Mouse (Mus musculus) stomach, embryonic 14.5 days (tissue): ENCODE measurements around the gene Mical2. TPM values are rescaled to one million over a fixed set of nuclear protein-coding genes. Genes with fewer than 3 reads are reported as not detected.

ENCODE experiments used
- ATAC-seq: fragments of 200-750 bp; cut with Nextera tagmentation; 2 replicates; pipeline ENCODE4 v1.8.0; 2017; ENCODE audit warnings: low read depth, moderate TSS enrichment; ENCODE audit not compliant: insufficient number of reproducible peaks, insufficient read depth, low FRiP score
- H3K27ac ChIP-seq: fragments of 300-500 bp; sonication (generic); 2 replicates; pipeline ENCODE4 v1.5.1; 2014; ENCODE audit warnings: mild to moderate bottlenecking, low read length, moderate library complexity, mixed read lengths
- H3K27me3 ChIP-seq: fragments of 300-500 bp; sonication (generic); 2 replicates; pipeline ENCODE4 v1.6.1; 2014; ENCODE audit warnings: low read length, control low read depth, mixed read lengths; ENCODE audit not compliant: control insufficient read depth, insufficient read depth
- H3K36me3 ChIP-seq: fragments of 300-500 bp; sonication (generic); 2 replicates; pipeline ENCODE4 v1.6.1; 2014; ENCODE audit warnings: mild to moderate bottlenecking, control low read depth, low read length, moderate library complexity, mixed read lengths; ENCODE audit not compliant: control insufficient read depth, insufficient read depth
- H3K4me1 ChIP-seq: fragments of 300-500 bp; sonication (generic); 2 replicates; pipeline ENCODE4 v1.6.1; 2014; ENCODE audit warnings: low read length, control low read depth, mixed read lengths; ENCODE audit not compliant: control insufficient read depth, insufficient read depth
- H3K4me2 ChIP-seq: fragments of 300-500 bp; sonication (generic); replicated peaks from 2 replicates; pipeline ENCODE4 v1.6.1; 2014; ENCODE audit warnings: low read depth, low read length, control low read depth
- H3K4me3 ChIP-seq: fragments of 300-500 bp; sonication (generic); 2 replicates; pipeline ENCODE4 v1.5.1; 2014; ENCODE audit warnings: low read depth, low read length, control low read depth
- H3K9ac ChIP-seq: fragments of 300-500 bp; sonication (generic); replicated peaks from 2 replicates; pipeline ENCODE4 v1.6.1; 2014; ENCODE audit warnings: low read depth, mild to moderate bottlenecking, control low read depth, low read length, moderate library complexity, mixed read lengths
- H3K9me3 ChIP-seq: fragments of 300-500 bp; sonication (generic); 2 replicates; pipeline ENCODE4 v1.6.1; 2016; ENCODE audit warnings: low read depth, low read length, control low read depth; ENCODE audit not compliant: control insufficient read depth
- WGBS: fragments of 180-500 bp; shearing (Covaris S2); extraction: QIAGEN DNeasy Blood & Tissue Kit; methylation state at CpG from one replicate; pipeline ENCODE4 v1.1.7; 2014; 5-methylcytosine and 5-hydroxymethylcytosine counted together
- polyA plus RNA-seq: library from polyadenylated mRNA; unstranded; fragments of >200 nt; fragmentation: Nextera tagmentation; extraction: Ambion mirVana; gene quantifications from 2 replicates; pipeline ENCODE4 v1.2.1, GENCODE M21; 2014

The Mical2 gene
- polyA plus RNA-seq, 1 experiment from 2014 or later: 10.7 TPM

DNA sequence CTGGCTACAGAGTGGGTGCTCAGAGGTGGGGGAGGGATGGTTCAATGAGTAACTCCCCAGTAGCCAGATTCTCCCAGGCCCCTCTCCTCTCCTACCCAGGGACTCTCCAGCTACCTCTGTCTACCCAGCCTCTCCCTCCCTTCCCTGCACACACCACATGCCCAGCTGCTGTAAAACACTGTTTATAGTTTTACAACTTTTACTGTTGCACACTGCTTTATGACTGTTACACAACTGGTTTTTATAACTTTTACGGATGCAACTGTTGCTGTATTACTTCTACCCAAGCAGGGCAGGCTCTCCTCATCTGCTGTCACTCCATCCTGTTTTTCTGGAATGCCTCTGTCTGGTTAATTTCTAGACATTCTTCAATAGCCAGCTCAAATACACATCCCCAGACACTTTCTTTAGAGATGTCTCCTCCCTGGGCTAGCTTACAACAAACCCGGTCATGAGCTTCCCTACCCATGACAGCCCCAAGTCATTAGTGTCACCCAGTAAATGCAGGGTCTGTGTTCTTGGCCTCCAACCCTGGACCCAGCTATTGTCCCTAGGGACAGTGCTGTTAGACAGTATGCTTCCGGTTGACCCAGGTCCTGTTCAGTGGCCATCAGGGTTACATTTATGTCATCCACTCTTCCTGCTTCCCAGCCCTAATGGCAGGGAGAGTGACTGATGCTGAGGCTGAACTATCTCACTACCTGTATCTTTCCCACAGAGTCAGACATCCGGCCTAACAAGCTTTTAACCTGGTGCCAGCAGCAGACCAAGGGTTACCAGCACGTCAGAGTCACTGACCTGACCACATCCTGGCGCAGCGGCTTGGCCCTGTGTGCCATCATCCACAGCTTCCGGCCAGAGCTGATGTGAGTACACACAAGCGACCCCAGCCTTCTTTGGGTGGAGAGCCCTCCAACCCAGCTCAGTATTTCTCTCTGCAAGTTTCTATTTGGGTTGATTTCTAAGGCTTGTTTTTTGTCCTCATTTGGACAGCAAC, 96.4 kb downstream of the Mical2 start:
- no peak overlapping the region for H3K4me3 ChIP-seq
- H3K27ac ChIP-seq: no peak overlapping the region
- H3K9ac ChIP-seq: no peak overlapping the region
- no peaks in the 10 kb centered on the region for H3K27me3 ChIP-seq
- H3K4me2 ChIP-seq: no peak overlapping the region
- no peaks in the 10 kb centered on the region for H3K9me3 ChIP-seq
- H3K36me3 ChIP-seq: no peaks in the 10 kb centered on the region
- no peaks in the 10 kb centered on the region for H3K4me1 ChIP-seq
- 82% methylated on average over 9 of the region's 9 CpGs for WGBS
- ATAC-seq: no peak

DNA sequence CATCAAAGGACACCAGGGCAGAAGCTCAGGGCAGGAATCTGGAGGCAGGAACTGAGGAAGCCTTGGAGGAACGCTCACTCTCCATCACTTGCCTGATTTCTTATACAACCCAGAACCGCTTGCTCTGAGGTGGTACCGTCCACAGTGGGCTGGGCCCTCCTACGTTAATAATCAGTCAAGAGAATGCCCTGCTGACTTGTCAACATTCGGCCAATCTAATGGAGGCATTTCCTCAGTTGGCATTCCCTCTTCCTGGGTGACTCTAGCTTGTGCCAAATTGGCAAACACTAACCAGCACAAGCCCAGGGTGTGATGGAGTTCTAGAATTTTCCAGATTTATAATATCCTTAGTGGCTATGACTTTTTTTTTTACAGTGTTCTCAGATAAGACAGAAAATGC, 98.9 kb downstream of the Mical2 start:
- no peaks in the 10 kb centered on the region for H3K4me1 ChIP-seq
- no peaks in the 10 kb centered on the region for H3K9me3 ChIP-seq
- H3K9ac ChIP-seq: no peak overlapping the region
- H3K4me2 ChIP-seq: no peak overlapping the region
- ATAC-seq: no peak
- no peaks in the 10 kb centered on the region for H3K36me3 ChIP-seq
- no peak overlapping the region for H3K27ac ChIP-seq
- WGBS: 90% methylated on average over 5 of the region's 5 CpGs
- no peak overlapping the region for H3K4me3 ChIP-seq
- no peaks in the 10 kb centered on the region for H3K27me3 ChIP-seq

DNA sequence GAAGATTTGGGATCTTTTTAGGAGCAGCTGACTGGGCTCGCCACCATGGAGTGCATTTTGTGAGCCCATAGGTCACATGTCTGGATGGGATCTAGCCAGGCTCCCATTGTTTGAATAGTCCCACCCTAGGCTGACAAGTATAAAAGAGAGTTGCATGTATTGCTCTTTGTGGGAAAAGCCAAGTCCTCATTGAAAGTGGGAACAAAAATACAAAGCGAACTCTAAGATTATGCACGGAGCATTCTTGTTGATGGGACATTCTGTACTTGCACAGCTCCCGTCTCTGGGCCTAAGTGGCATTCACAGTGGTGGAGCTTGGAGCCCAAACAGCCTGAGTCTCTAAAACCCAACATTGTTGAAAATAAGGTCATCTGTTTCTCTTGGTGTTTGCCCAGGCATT, 101.2 kb downstream of the Mical2 start:
- no peak overlapping the region for H3K9ac ChIP-seq
- no peak overlapping the region for H3K4me2 ChIP-seq
- H3K4me1 ChIP-seq: no peaks in the 10 kb centered on the region
- H3K36me3 ChIP-seq: no peaks in the 10 kb centered on the region
- no peaks in the 10 kb centered on the region for H3K27me3 ChIP-seq
- no peaks in the 10 kb centered on the region for H3K9me3 ChIP-seq
- H3K27ac ChIP-seq: no peak overlapping the region
- 79% methylated on average over 4 of the region's 4 CpGs for WGBS
- no peak for ATAC-seq
- H3K4me3 ChIP-seq: no peak overlapping the region

DNA sequence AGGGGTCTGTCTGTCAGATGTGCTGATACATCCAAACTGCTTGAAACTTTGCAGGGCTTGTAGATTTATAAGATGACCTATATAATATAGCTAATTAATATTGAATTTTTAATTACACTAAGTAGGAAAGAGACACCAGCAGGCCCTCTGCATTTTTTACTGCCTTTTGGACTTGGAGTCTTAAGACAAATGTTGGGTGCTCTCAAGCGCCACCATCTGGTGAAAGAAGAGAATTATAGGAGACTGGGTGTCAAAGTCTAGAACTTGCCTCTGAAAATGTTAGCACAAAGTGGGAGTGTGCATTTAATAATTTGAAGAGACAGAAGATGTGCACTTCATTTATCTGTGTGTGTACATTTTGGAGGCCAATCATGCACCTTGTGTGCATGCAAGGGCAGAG, 103.3 kb downstream of the Mical2 start:
- Histone ChIP-seq H3K9me3 (no peaks in the 10 kb centered on the region), H3K27ac (no peak overlapping the region), H3K4me1 (no peaks in the 10 kb centered on the region), H3K36me3 (no peaks in the 10 kb centered on the region), H3K9ac (no peak overlapping the region), H3K27me3 (no peaks in the 10 kb centered on the region), H3K4me3 (no peak overlapping the region), H3K4me2 (no peak overlapping the region)
- WGBS: 29% methylated on average over 1 of the region's 1 CpGs
- ATAC-seq: no peak

DNA sequence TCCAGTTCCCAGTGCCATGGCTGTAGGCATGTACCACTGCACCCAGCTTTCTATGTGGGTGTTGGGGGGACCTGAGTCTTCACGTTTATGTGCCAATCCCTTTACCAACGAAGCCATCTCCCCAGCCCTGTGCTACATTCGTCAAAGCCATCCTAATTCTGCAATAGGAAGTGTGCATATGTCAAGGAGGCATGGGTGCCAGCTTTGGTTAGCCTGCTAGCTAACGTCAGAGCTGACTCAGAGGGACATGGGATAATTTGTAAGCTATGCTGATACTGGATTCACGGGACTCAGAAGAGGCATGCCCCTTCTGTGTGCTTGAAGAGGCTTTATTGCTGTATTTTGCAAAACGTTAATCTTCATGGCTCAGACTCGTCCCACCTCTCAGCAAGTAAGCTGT, 103.8 kb downstream of the Mical2 start:
- H3K9ac ChIP-seq: no peak overlapping the region
- no peak for ATAC-seq
- no peak overlapping the region for H3K27ac ChIP-seq
- H3K36me3 ChIP-seq: no peaks in the 10 kb centered on the region
- H3K4me2 ChIP-seq: no peak overlapping the region
- H3K27me3 ChIP-seq: no peaks in the 10 kb centered on the region
- H3K4me3 ChIP-seq: no peak overlapping the region
- no peaks in the 10 kb centered on the region for H3K9me3 ChIP-seq
- H3K4me1 ChIP-seq: no peaks in the 10 kb centered on the region
- 72% methylated on average over 7 of the region's 7 CpGs for WGBS

DNA sequence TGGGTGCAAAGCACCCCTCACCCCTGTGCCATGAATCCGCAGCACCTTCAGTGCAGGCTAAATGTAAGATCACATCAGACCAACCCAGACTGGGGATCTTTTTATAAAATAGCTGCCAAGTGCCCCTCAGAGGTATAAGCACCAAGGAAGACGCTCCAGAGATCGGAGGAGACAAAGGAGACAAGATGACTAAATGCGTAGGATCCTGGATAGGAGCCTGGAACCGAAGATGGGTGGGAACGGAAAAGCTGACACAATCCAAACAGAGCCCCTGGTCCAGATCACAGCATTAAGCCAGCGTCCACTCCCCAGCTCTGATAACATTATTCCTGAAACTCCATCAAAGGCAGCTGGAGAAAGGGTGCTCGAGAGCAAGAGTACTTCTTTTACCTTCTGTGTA, 105.3 kb downstream of the Mical2 start:
- Histone ChIP-seq H3K27ac (no peak overlapping the region), H3K9me3 (no peaks in the 10 kb centered on the region), H3K27me3 (no peaks in the 10 kb centered on the region), H3K4me3 (no peak overlapping the region), H3K9ac (no peak overlapping the region), H3K36me3 (no peaks in the 10 kb centered on the region), H3K4me1 (peaks cover 2% of the 10 kb centered on the region; the same call in 1 of the 2 replicates), H3K4me2 (no peak overlapping the region)
- WGBS: 62% methylated on average over 8 of the region's 8 CpGs
- no peak for ATAC-seq

DNA sequence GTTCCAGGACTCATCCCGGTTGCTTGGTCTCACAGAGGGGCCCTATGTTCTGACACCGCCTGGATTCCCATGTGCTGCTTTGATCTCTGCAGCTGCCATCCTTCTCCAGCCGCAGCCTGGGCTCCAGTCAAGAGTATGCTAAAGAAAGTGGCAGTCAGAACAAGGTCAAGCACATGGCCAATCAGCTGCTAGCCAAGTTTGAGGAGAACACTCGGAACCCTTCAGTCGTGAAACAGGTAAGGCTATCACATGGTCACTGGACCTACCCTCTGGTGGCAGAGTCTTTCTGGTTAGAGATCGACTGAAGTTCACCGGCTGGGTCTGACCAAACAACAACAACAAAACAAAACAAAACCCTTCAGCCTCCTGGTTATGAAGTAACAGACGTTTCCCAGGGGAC, 106.1 kb downstream of the Mical2 start:
- no peaks in the 10 kb centered on the region for H3K27me3 ChIP-seq
- H3K4me2 ChIP-seq: no peak overlapping the region
- no peak overlapping the region for H3K27ac ChIP-seq
- H3K36me3 ChIP-seq: no peaks in the 10 kb centered on the region
- peaks cover 9% of the 10 kb centered on the region for H3K4me1 ChIP-seq
- H3K9me3 ChIP-seq: no peaks in the 10 kb centered on the region
- ATAC-seq: no peak
- 77% methylated on average over 8 of the region's 8 CpGs for WGBS
- H3K4me3 ChIP-seq: no peak overlapping the region
- H3K9ac ChIP-seq: no peak overlapping the region

DNA sequence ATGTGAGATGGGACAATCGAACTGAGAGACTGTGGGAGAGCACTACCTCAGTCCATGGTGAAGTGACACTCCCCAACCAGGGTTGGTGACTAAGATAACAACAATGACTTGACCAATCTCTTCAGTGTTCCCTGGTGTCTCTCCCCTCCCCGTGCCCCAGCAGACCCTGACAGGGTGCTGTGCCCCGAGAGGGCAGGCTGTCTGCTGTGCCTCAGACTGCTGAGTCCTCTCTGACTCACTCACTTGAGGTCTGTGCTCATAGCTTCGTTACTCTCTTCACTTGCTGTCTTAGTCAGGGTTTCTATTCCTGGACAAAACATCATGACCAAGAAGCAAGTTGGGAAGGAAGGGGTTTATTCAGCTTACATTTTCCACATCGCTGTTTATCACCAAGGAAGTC, 106.8 kb downstream of the Mical2 start:
- WGBS: 77% methylated on average over 5 of the region's 5 CpGs
- Histone ChIP-seq H3K36me3 (no peaks in the 10 kb centered on the region), H3K27ac (no peak overlapping the region), H3K4me1 (peaks cover 12% of the 10 kb centered on the region), H3K4me2 (no peak overlapping the region), H3K27me3 (no peaks in the 10 kb centered on the region), H3K9me3 (no peaks in the 10 kb centered on the region), H3K4me3 (no peak overlapping the region), H3K9ac (no peak overlapping the region)
- ATAC-seq: no peak

DNA sequence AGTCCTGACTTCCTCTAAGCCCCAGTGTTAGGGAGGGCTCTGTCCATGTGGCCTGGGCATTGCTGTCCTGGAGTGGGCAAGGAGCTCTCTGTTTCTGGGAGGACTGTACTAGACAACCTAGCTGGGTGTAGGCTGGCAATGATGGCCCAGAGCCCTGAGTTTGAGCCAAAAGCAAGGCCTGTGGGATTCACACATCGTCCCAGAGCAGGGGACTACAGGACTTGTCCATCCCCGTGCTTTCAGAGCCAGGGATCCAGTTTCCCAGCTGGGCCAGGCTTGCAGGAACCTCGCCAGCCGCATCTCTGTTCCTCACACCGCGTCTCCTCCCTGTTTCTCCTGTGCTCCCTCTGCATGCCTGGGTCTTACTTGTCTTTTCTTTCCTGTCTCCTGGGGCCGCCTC, 107.7 kb downstream of the Mical2 start:
- H3K4me1 ChIP-seq: peaks cover 12% of the 10 kb centered on the region
- WGBS: 90% methylated on average over 7 of the region's 7 CpGs
- H3K9ac ChIP-seq: no peak overlapping the region
- no peaks in the 10 kb centered on the region for H3K9me3 ChIP-seq
- ATAC-seq: no peak
- no peak overlapping the region for H3K4me2 ChIP-seq
- H3K36me3 ChIP-seq: no peaks in the 10 kb centered on the region
- no peak overlapping the region for H3K27ac ChIP-seq
- no peaks in the 10 kb centered on the region for H3K27me3 ChIP-seq
- no peak overlapping the region for H3K4me3 ChIP-seq
